8 mouse cellular contexts compared by ENCODE assay signal in genomic region chr9:108001922-108002770, GRCm38 (mm10). TPM values are rescaled to one million over a fixed set of nuclear protein-coding genes. Genes with fewer than 3 reads are reported as not detected.
DNase-seq lines count a peak whose midpoint lies in the region; ATAC-seq and TF ChIP-seq lines count a peak whose summit lies in the region.

Gene Ip6k1 (plus strand): TSS chr9:108002501.

- TF ChIP-seq CTCF in MEL (IDR thresholded peaks at IDR 0.05 in 2 of 3, conservative IDR thresholded peaks at IDR 0.05 in 1 of 3; ENCODE audit: control insufficient read depth in 1 of 3, insufficient read depth in 1 of 3, low read depth in 2 of 3, low read length in 3 of 3, poor library complexity in 1 of 3, severe bottlenecking in 1 of 3) = no peak
- TF ChIP-seq CTCF in cerebellum, adult 2 months (IDR thresholded peaks at IDR 0.05; ENCODE audit: borderline replicate concordance, insufficient read depth, low read depth, low read length) = no peak
- TF ChIP-seq CTCF in forebrain, postnatal 0 days (IDR thresholded peaks at IDR 0.05; ENCODE audit: low read depth) = no peak

- H3K36me3 ChIP-seq in MEL (ENCODE audit: control insufficient read depth in 1 of 2, insufficient read depth in 2 of 2, low read length in 2 of 2) = peaks cover 0 to 17% of the 10 kb centered on the region in 2 experiments; a peak in 2 of 4 replicates
- H3K36me3 ChIP-seq in forebrain, postnatal 0 days (ENCODE audit: insufficient read depth) = no peaks in the 10 kb centered on the region
- no peaks in the 10 kb centered on the region; the same call in 1 of the 2 replicates for H3K36me3 ChIP-seq in lung, embryonic 15.5 days

- TF ChIP-seq POLR2A in MEL (IDR thresholded peaks at IDR 0.05; ENCODE audit: control insufficient read depth in 1 of 2, insufficient read depth in 1 of 2, low read depth in 1 of 2, low read length in 2 of 2, poor library complexity in 1 of 2) = peak; percentile 71 to 96
- TF ChIP-seq POLR2A in cerebellum, adult 2 months (IDR thresholded peaks at IDR 0.05; ENCODE audit: borderline replicate concordance, insufficient read depth, low read length) = peak; percentile 99

- peak within 1 kb of the TSS; percentile 85 for H3K4me2 ChIP-seq in forebrain, postnatal 0 days (ENCODE audit: low read depth)
- peak within 1 kb of the TSS; percentile 80 for H3K4me2 ChIP-seq in lung, embryonic 15.5 days

- H3K27me3 ChIP-seq in MEL (ENCODE audit: control insufficient read depth in 1 of 2, insufficient read depth in 2 of 2, low read length in 2 of 2) = no peaks in the 10 kb centered on the region
- no peaks in the 10 kb centered on the region for H3K27me3 ChIP-seq in cerebellum, adult 2 months (ENCODE audit: control insufficient read depth, insufficient read depth, low read length)
- H3K27me3 ChIP-seq in forebrain, postnatal 0 days (ENCODE audit: insufficient read depth, low read length) = no peaks in the 10 kb centered on the region
- no peaks in the 10 kb centered on the region for H3K27me3 ChIP-seq in lung, embryonic 15.5 days

- ATAC-seq in forebrain, postnatal 0 days = peak; percentile 100
- peak; percentile 98 for ATAC-seq in lung, embryonic 15.5 days (ENCODE audit: borderline replicate concordance, extremely low read depth, low FRiP score, low TSS enrichment)

- peak; percentile 100 for DNase-seq in MEL (ENCODE audit: low read depth, low spot score)
- DNase-seq in cerebellum, adult 2 months = peak; percentile 100
- peak; percentile 100 for DNase-seq in forebrain, postnatal 0 days
- peak; percentile 100 for DNase-seq in heart, postnatal 4 days
- DNase-seq in layer of hippocampus, adult 8-10 months (ENCODE audit: low spot score in 2 of 2) = peak; percentile 100
- peak; percentile 100 for DNase-seq in ovary, adult 18-20 months (ENCODE audit: low spot score)
- DNase-seq in thymus, postnatal 0 days (ENCODE audit: low spot score) = peak; percentile 100

- peaks cover 5 to 13% of the 10 kb centered on the region in 2 experiments for H3K4me1 ChIP-seq in MEL (ENCODE audit: control insufficient read depth in 1 of 2, insufficient read depth in 2 of 2, low read length in 2 of 2)
- no peaks in the 10 kb centered on the region; the same call in 1 of the 2 replicates for H3K4me1 ChIP-seq in cerebellum, adult 2 months (ENCODE audit: control insufficient read depth, insufficient read depth, low read length)
- H3K4me1 ChIP-seq in forebrain, postnatal 0 days (ENCODE audit: insufficient read depth) = peaks cover 18% of the 10 kb centered on the region
- peaks cover 11% of the 10 kb centered on the region for H3K4me1 ChIP-seq in lung, embryonic 15.5 days

- TF ChIP-seq EP300 in MEL (IDR thresholded peaks at IDR 0.05; ENCODE audit: low read depth in 1 of 2, low read length in 2 of 2) = 0 out of 4 replicates have a peak, but pooled peaks of 1 of the 2 experiments have one; percentile 9

- no peak; the same call in 1 of the 2 replicates for TF ChIP-seq RAD21 in MEL (IDR thresholded peaks at IDR 0.05; ENCODE audit: low read depth, low read length)

- H3K9ac ChIP-seq in MEL (ENCODE audit: control insufficient read depth, low read depth, low read length, poor library complexity, severe bottlenecking) = peak within 1 kb of the TSS; percentile 91
- H3K9ac ChIP-seq in forebrain, postnatal 0 days = peak within 1 kb of the TSS; percentile 100
- H3K9ac ChIP-seq in lung, embryonic 15.5 days = peak within 1 kb of the TSS; percentile 98

- H3K27ac ChIP-seq in MEL (ENCODE audit: control insufficient read depth, low read depth, low read length) = peak within 1 kb of the TSS; percentile 65
- H3K27ac ChIP-seq in cerebellum, adult 2 months (ENCODE audit: insufficient read depth, low read length) = peak within 1 kb of the TSS; percentile 95
- H3K27ac ChIP-seq in forebrain, postnatal 0 days (ENCODE audit: low read depth, low read length) = peak within 1 kb of the TSS; percentile 99
- peak within 1 kb of the TSS; percentile 91 for H3K27ac ChIP-seq in lung, embryonic 15.5 days

- under 1% methylated on average over 50 of the region's 51 CpGs for WGBS in cerebellum, adult 2 months
- under 1% methylated on average over 51 of the region's 51 CpGs for WGBS in forebrain, postnatal 0 days
- under 1% methylated on average over 50 of the region's 51 CpGs for WGBS in lung, embryonic 15.5 days

- H3K79me2 ChIP-seq in MEL (ENCODE audit: control insufficient read depth, insufficient read depth, low read length, poor library complexity) = peaks cover 39% of the 10 kb centered on the region

- peak within 1 kb of the TSS; percentile 86 to 93 for H3K4me3 ChIP-seq in MEL (ENCODE audit: control insufficient read depth in 1 of 2, insufficient read depth in 1 of 2, low read depth in 2 of 2, low read length in 2 of 2)
- H3K4me3 ChIP-seq in cerebellum, adult 2 months (replicated peaks; ENCODE audit: insufficient read depth, low read depth, low read length) = peak within 1 kb of the TSS; percentile 92
- peak within 1 kb of the TSS; percentile 100 for H3K4me3 ChIP-seq in forebrain, postnatal 0 days (ENCODE audit: low read depth, low read length)
- H3K4me3 ChIP-seq in lung, embryonic 15.5 days = peak within 1 kb of the TSS; percentile 94

- no peaks in the 10 kb centered on the region for H3K9me3 ChIP-seq in MEL (replicated peaks; ENCODE audit: insufficient read depth, low read length)
- H3K9me3 ChIP-seq in forebrain, postnatal 0 days (ENCODE audit: low read length) = no peaks in the 10 kb centered on the region
- H3K9me3 ChIP-seq in lung, embryonic 15.5 days = no peaks in the 10 kb centered on the region

TF ChIP-seq in MEL, 35 proteins besides CTCF, POLR2A, EP300 and RAD21:
- TF ChIP-seq TBP (IDR thresholded peaks at IDR 0.05; ENCODE audit: low read depth, low read length) (peak; percentile 80), USF1 (IDR thresholded peaks at IDR 0.05; ENCODE audit: low read depth, low read length) (peak; percentile 100), MEF2A (IDR thresholded peaks at IDR 0.05; ENCODE audit: extremely low read depth, insufficient replicate concordance, low read depth, low read length, poor library complexity, severe bottlenecking) (no peak), TAL1 (IDR thresholded peaks at IDR 0.05; ENCODE audit: low read length) (no peak), SIN3A (IDR thresholded peaks at IDR 0.05; ENCODE audit: low read length) (peak; percentile 70), POLR2AphosphoS2 (IDR thresholded peaks at IDR 0.05; ENCODE audit: low read length) (peak; percentile 89; the same call in 1 of the 2 replicates), HCFC1 (IDR thresholded peaks at IDR 0.05; ENCODE audit: low read depth, low read length) (peak; percentile 79), BHLHE40 (IDR thresholded peaks at IDR 0.05; ENCODE audit: borderline replicate concordance, low read depth, low read length) (peak; percentile 100), MXI1 (IDR thresholded peaks at IDR 0.05; ENCODE audit: low read depth, low read length) (peak; percentile 70), MYB (IDR thresholded peaks at IDR 0.05; ENCODE audit: low read depth, low read length) (no peak), MAX (IDR thresholded peaks at IDR 0.05; ENCODE audit: low read length) (peak; percentile 99), ZMIZ1 (IDR thresholded peaks at IDR 0.05; ENCODE audit: low read depth, low read length) (peak; percentile 85), USF2 (IDR thresholded peaks at IDR 0.05; ENCODE audit: borderline replicate concordance in 1 of 2, insufficient read depth in 1 of 2, low read depth in 1 of 2, low read length in 2 of 2) (peak; percentile 88 to 97), MYC (IDR thresholded peaks at IDR 0.05; ENCODE audit: low read depth, low read length) (peak; percentile 75), NRF1 (IDR thresholded peaks at IDR 0.05; ENCODE audit: insufficient read depth, low read depth, low read length, poor library complexity, severe bottlenecking) (peak; percentile 84), NELFE (IDR thresholded peaks at IDR 0.05; ENCODE audit: low read depth, low read length) (peak; percentile 92), UBTF (IDR thresholded peaks at IDR 0.05; ENCODE audit: borderline replicate concordance, insufficient read depth, low read depth, low read length) (no peak), CHD2 (IDR thresholded peaks at IDR 0.05; ENCODE audit: low read length) (peak; percentile 82)
TF ChIP-seq in MEL: peak in this region for 14.

RNA-seq across cellular contexts. Expression of gene Ip6k1, which starts in this region (rescaled TPM):
- total RNA-seq in MEL (2012; rRNA removed) = 35.5 and 37.2 TPM in 2 replicates
- 10 to 100 TPM; 31.8 to 59.1 TPM for polyA plus RNA-seq in MEL (2012; ENCODE audit: insufficient read depth in 1 of 2, insufficient read length in 2 of 2, low read depth in 1 of 2, low replicate concordance in 2 of 2, missing spikeins in 1 of 2)
- polyA plus RNA-seq in cerebellum, adult 2 months (2012; rRNA removed) = 191 and 245 TPM in 2 replicates
- 240 and 251 TPM in 2 replicates for total RNA-seq in forebrain, postnatal 0 days (2014; rRNA removed)
- polyA plus RNA-seq in forebrain, postnatal 0 days (2015; fragmentation: Nextera tagmentation; extraction: Ambion mirVana) = 70.5 and 86.9 TPM in 2 replicates
- total RNA-seq in heart, postnatal 4 days (2021) = 10 to 100 TPM; 48.3 to 55.4 TPM
- total RNA-seq in layer of hippocampus, adult 8-10 months (2022) = 100 to 1,000 TPM; 193 to 261 (median 223) TPM
- polyA plus RNA-seq in lung, embryonic 15.5 days (2015; fragmentation: Nextera tagmentation; extraction: Ambion mirVana) = 49.4 and 53.7 TPM in 2 replicates
- polyA plus RNA-seq in thymus, postnatal 0 days (2015; fragmentation: Nextera tagmentation; extraction: Ambion mirVana) = 48.4 and 55.1 TPM in 2 replicates

Comparison
In these comparisons a context has a peak if more than half of its experiments do, and no peak if none do; other contexts are left out.
1. Peak in every context shown above with its lines: DNase-seq, ATAC-seq, H3K4me3 ChIP-seq and H3K27ac ChIP-seq.